Mouse (Mus musculus) olfactory bulb, adult 2 months (tissue): ENCODE measurements around the gene Bmp2k. TPM values are rescaled to one million over a fixed set of nuclear protein-coding genes. Genes with fewer than 3 reads are reported as not detected.

Source experiments
- H3K27ac ChIP-seq: fragments of 200-500 bp; 2 replicates; pipeline ENCODE4 v1.5.1; 2012; ENCODE audit warnings: low read depth, low read length; ENCODE audit not compliant: insufficient read depth
- H3K4me1 ChIP-seq: fragments of 200-500 bp; 2 replicates; pipeline ENCODE4 v1.6.1; 2012; ENCODE audit warnings: low read length; ENCODE audit not compliant: control insufficient read depth, insufficient read depth
- H3K4me3 ChIP-seq: fragments of 200-500 bp; 2 replicates; pipeline ENCODE4 v1.5.1; 2012; ENCODE audit warnings: mild to moderate bottlenecking, low read depth, low read length, moderate library complexity; ENCODE audit not compliant: insufficient read depth
- CTCF ChIP-seq: fragments of 200-500 bp; IDR thresholded peaks from 2 replicates; pipeline ENCODE4 v1.5.1; 2012; ENCODE audit warnings: low read depth, mild to moderate bottlenecking, low read length, moderate library complexity; ENCODE audit not compliant: insufficient read depth
- POLR2A ChIP-seq: fragments of 200-500 bp; IDR thresholded peaks from 2 replicates; pipeline ENCODE4 v1.6.1; 2012; ENCODE audit warnings: mild to moderate bottlenecking, low read depth, low read length, moderate library complexity; ENCODE audit not compliant: insufficient read depth
- WGBS: fragments of 180-500 bp; shearing (Covaris S2); methylation state at CpG from one replicate; pipeline ENCODE4 v1.1.7; 2018; 5-methylcytosine and 5-hydroxymethylcytosine counted together
- polyA plus RNA-seq: library from polyadenylated mRNA; stranded (reverse); fragments of >200 nt; gene quantifications from 2 replicates; pipeline ENCODE4 v1.2.4, GENCODE M21; 2012; ENCODE audit warnings: low replicate concordance; ENCODE audit not compliant: missing spikeins, insufficient read depth, insufficient read length

The Bmp2k gene
- polyA plus RNA-seq, 1 experiment, result not detected

GRCm38 (mm10) chr5:97081481-97081880 lies 84.0 kb downstream of the Bmp2k start:
- no peaks in the 10 kb centered on the region for H3K4me1 ChIP-seq
- TF ChIP-seq POLR2A (no peak), CTCF (no peak)
- no peak overlapping the region for H3K4me3 ChIP-seq
- no peak overlapping the region for H3K27ac ChIP-seq
- WGBS, result 62% methylated on average over 3 of the region's 3 CpGs

GRCm38 (mm10) chr5:97083701-97084100 lies 86.2 kb downstream of the Bmp2k start:
- H3K27ac ChIP-seq, result no peak overlapping the region
- no peaks in the 10 kb centered on the region for H3K4me1 ChIP-seq
- H3K4me3 ChIP-seq, result no peak overlapping the region
- TF ChIP-seq POLR2A, result no peak
- no peak for TF ChIP-seq CTCF
- 92% methylated on average over 6 of the region's 6 CpGs for WGBS

- no peak for TF ChIP-seq CTCF
- no peak for TF ChIP-seq POLR2A
- H3K4me3 ChIP-seq, result no peak overlapping the region
- H3K4me1 ChIP-seq, result no peaks in the 10 kb centered on the region
- no peak overlapping the region for H3K27ac ChIP-seq
- WGBS, result 75% methylated on average over 4 of the region's 4 CpGs
Measured at GRCm38 (mm10) chr5:97084541-97084940, 87.1 kb downstream of the Bmp2k start.

- Histone ChIP-seq H3K27ac (no peak overlapping the region), H3K4me1 (no peaks in the 10 kb centered on the region), H3K4me3 (no peak overlapping the region)
- TF ChIP-seq POLR2A, result no peak
- TF ChIP-seq CTCF, result no peak
- 97% methylated on average over 6 of the region's 6 CpGs for WGBS
Measured at GRCm38 (mm10) chr5:97085071-97085470, 87.6 kb downstream of the Bmp2k start.

GRCm38 (mm10) chr5:97087030-97087630 lies 89.6 kb downstream of the Bmp2k start:
- no peak overlapping the region for H3K4me3 ChIP-seq
- whole genome bisulfite sequencing, result 79% methylated on average over 24 of the region's 24 CpGs
- TF ChIP-seq CTCF (no peak), POLR2A (no peak)
- H3K4me1 ChIP-seq, result no peaks in the 10 kb centered on the region
- no peak overlapping the region for H3K27ac ChIP-seq

GRCm38 (mm10) chr5:97087746-97088145 lies 90.3 kb downstream of the Bmp2k start:
- no peaks in the 10 kb centered on the region for H3K4me1 ChIP-seq
- no peak overlapping the region for H3K27ac ChIP-seq
- no peak overlapping the region for H3K4me3 ChIP-seq
- no peak for TF ChIP-seq POLR2A
- 95% methylated on average over 16 of the region's 16 CpGs for WGBS

- WGBS, result 88% methylated on average over 6 of the region's 6 CpGs
Measured at GRCm38 (mm10) chr5:97088231-97088630, 90.7 kb downstream of the Bmp2k start.

GRCm38 (mm10) chr5:97089426-97089825 lies 91.9 kb downstream of the Bmp2k start:
- 95% methylated on average over 3 of the region's 3 CpGs for WGBS
- no peak overlapping the region for H3K4me3 ChIP-seq
- H3K4me1 ChIP-seq, result no peaks in the 10 kb centered on the region
- no peak overlapping the region for H3K27ac ChIP-seq
- TF ChIP-seq POLR2A (no peak), CTCF (no peak)

More at GRCm38 (mm10) chr5:97088231-97088630, 90.7 kb downstream of the Bmp2k start:
- Histone ChIP-seq H3K4me3 (no peak overlapping the region), H3K4me1 (no peaks in the 10 kb centered on the region), H3K27ac (no peak overlapping the region)
- no peak for TF ChIP-seq POLR2A
- TF ChIP-seq CTCF, result no peak

GRCm38 (mm10) chr5:97090034-97090784 lies 92.7 kb downstream of the Bmp2k start:
- Histone ChIP-seq H3K4me1 (no peaks in the 10 kb centered on the region), H3K4me3 (no peak overlapping the region), H3K27ac (no peak overlapping the region)
- TF ChIP-seq POLR2A (no peak), CTCF (no peak)
- WGBS, result 64% methylated on average over 6 of the region's 6 CpGs
